Mouse (Mus musculus) MEL (cell line): ENCODE results near the gene Gm37240. TPM values are rescaled to one million over a fixed set of nuclear protein-coding genes. Genes with fewer than 3 reads are reported as not detected.

ENCODE experiments used
- DNase-seq: peaks from one replicate; pipeline ENCODE4 v3.0.0; 2011; ENCODE audit warnings: low read depth, low spot score
- H3K27ac ChIP-seq: 2 replicates; pipeline ENCODE4 v1.5.1; 2012; ENCODE audit warnings: low read depth, mild to moderate bottlenecking, control low read depth, low read length, moderate library complexity; ENCODE audit not compliant: control insufficient read depth
- H3K27me3 ChIP-seq, 2 experiments: fragments of 150-350 bp in 1 of 2; sonication (generic) in 1 of 2; 2 replicates each; pipeline ENCODE4 v1.6.1; 2012; ENCODE audit warnings: low read length in 2 of 2, mild to moderate bottlenecking in 2 of 2, improper control_type of control experiment in 1 of 2, moderate library complexity in 1 of 2; ENCODE audit not compliant: insufficient read depth in 2 of 2, control insufficient read depth in 1 of 2
- H3K36me3 ChIP-seq, 2 experiments: 2 replicates each; pipeline ENCODE4 v1.6.1; 2012 to 2014; ENCODE audit warnings: low read length in 2 of 2, improper control_type of control experiment in 1 of 2, inconsistent platforms in 1 of 2, mild to moderate bottlenecking in 1 of 2; ENCODE audit not compliant: insufficient read depth in 2 of 2, control insufficient read depth in 1 of 2
- H3K4me1 ChIP-seq, 2 experiments: fragments of 150-350 bp in 1 of 2; sonication (generic) in 1 of 2; 2 replicates each; pipeline ENCODE4 v1.6.1; 2012; ENCODE audit warnings: low read length in 2 of 2, improper control_type of control experiment in 1 of 2, mild to moderate bottlenecking in 1 of 2; ENCODE audit not compliant: insufficient read depth in 2 of 2, control insufficient read depth in 1 of 2
- H3K4me3 ChIP-seq, 2 experiments: fragments of 150-350 bp in 1 of 2; sonication (generic) in 1 of 2; 2 replicates each; pipeline ENCODE4 v1.5.1; 2012; ENCODE audit warnings: low read depth in 2 of 2, low read length in 2 of 2, mild to moderate bottlenecking in 2 of 2, moderate library complexity in 2 of 2, control low read depth in 1 of 2, improper control_type of control experiment in 1 of 2; ENCODE audit not compliant: control insufficient read depth in 1 of 2, insufficient read depth in 1 of 2
- H3K79me2 ChIP-seq: 2 replicates; pipeline ENCODE4 v1.6.1; 2012; ENCODE audit warnings: mild to moderate bottlenecking, low read length, moderate library complexity; ENCODE audit not compliant: control insufficient read depth, poor library complexity, insufficient read depth
- H3K9ac ChIP-seq: 2 replicates; pipeline ENCODE4 v1.6.1; 2012; ENCODE audit warnings: low read depth, mild to moderate bottlenecking, control low read depth, low read length, moderate library complexity; ENCODE audit not compliant: control insufficient read depth, poor library complexity, severe bottlenecking
- H3K9me3 ChIP-seq: fragments of 150-350 bp; sonication (generic); replicated peaks from 2 replicates; pipeline ENCODE4 v1.6.1; 2012; ENCODE audit warnings: mild to moderate bottlenecking, low read length, improper control_type of control experiment, moderate library complexity; ENCODE audit not compliant: insufficient read depth
- BHLHE40 ChIP-seq: IDR thresholded peaks from 2 replicates; pipeline ENCODE4 v1.6.1; 2012; ENCODE audit warnings: low read depth, mild to moderate bottlenecking, inconsistent platforms, low read length, improper control_type of control experiment, borderline replicate concordance
- CHD1 ChIP-seq: IDR thresholded peaks from 2 replicates; pipeline ENCODE4 v1.6.1; 2012; ENCODE audit warnings: low read depth, mild to moderate bottlenecking, inconsistent platforms, low read length, improper control_type of control experiment
- CHD2 ChIP-seq: IDR thresholded peaks from 2 replicates; pipeline ENCODE4 v1.6.1; 2011; ENCODE audit warnings: low read length, improper control_type of control experiment
- CTCF ChIP-seq, 3 experiments: IDR thresholded peaks in 2 of 3; conservative IDR thresholded peaks in 1 of 3; 2 replicates each; pipeline ENCODE4 v1.5.1; 2011 to 2012; ENCODE audit warnings: low read length in 3 of 3, low read depth in 2 of 3, mild to moderate bottlenecking in 2 of 3, improper control_type of control experiment in 1 of 3, inconsistent platforms in 1 of 3, mixed read lengths in 1 of 3, moderate library complexity in 1 of 3; ENCODE audit not compliant: control insufficient read depth in 1 of 3, insufficient read depth in 1 of 3, poor library complexity in 1 of 3, severe bottlenecking in 1 of 3
- E2F4 ChIP-seq: IDR thresholded peaks from 2 replicates; pipeline ENCODE4 v1.6.1; 2011; ENCODE audit warnings: low read depth, low read length, improper control_type of control experiment, borderline replicate concordance
- ELF1 ChIP-seq: IDR thresholded peaks from 2 replicates; pipeline ENCODE4 v1.6.1; 2014; ENCODE audit warnings: low read depth, mild to moderate bottlenecking, inconsistent platforms, low read length, improper control_type of control experiment, moderate library complexity
- GATA1 ChIP-seq: IDR thresholded peaks from 2 replicates; pipeline ENCODE4 v1.6.1; 2011; ENCODE audit warnings: low read depth, low read length, improper control_type of control experiment
- HCFC1 ChIP-seq: IDR thresholded peaks from 2 replicates; pipeline ENCODE4 v1.6.1; 2012; ENCODE audit warnings: low read depth, mild to moderate bottlenecking, inconsistent platforms, low read length, improper control_type of control experiment, moderate library complexity
- JUND ChIP-seq: IDR thresholded peaks from 2 replicates; pipeline ENCODE4 v1.6.1; 2011; ENCODE audit warnings: low read depth, mild to moderate bottlenecking, improper control_type of control experiment, low read length
- KAT2A ChIP-seq: conservative IDR thresholded peaks from 2 replicates; pipeline ENCODE4 v1.6.1; 2012; ENCODE audit warnings: low read depth, low read length, improper control_type of control experiment, inconsistent platforms
- MAFK ChIP-seq: IDR thresholded peaks from 2 replicates; pipeline ENCODE4 v1.6.1; 2011; ENCODE audit warnings: low read depth, mild to moderate bottlenecking, low read length, improper control_type of control experiment, borderline replicate concordance
- MAZ ChIP-seq: IDR thresholded peaks from 2 replicates; pipeline ENCODE4 v1.6.1; 2012; ENCODE audit warnings: low read depth, mild to moderate bottlenecking, inconsistent platforms, low read length, improper control_type of control experiment
- MYB ChIP-seq: IDR thresholded peaks from 2 replicates; pipeline ENCODE4 v1.6.1; 2011; ENCODE audit warnings: mild to moderate bottlenecking, low read depth, low read length, improper control_type of control experiment
- NRF1 ChIP-seq: IDR thresholded peaks from 2 replicates; pipeline ENCODE4 v1.6.1; 2014; ENCODE audit warnings: low read depth, mild to moderate bottlenecking, inconsistent platforms, low read length, improper control_type of control experiment, moderate library complexity; ENCODE audit not compliant: poor library complexity, insufficient read depth, severe bottlenecking
- POLR2A ChIP-seq, 2 experiments: IDR thresholded peaks; 2 replicates each; pipeline ENCODE4 v1.6.1; 2011 to 2012; ENCODE audit warnings: low read length in 2 of 2, mild to moderate bottlenecking in 2 of 2, control low read depth in 1 of 2, improper control_type of control experiment in 1 of 2, low read depth in 1 of 2, moderate library complexity in 1 of 2; ENCODE audit not compliant: control insufficient read depth in 1 of 2, insufficient read depth in 1 of 2, poor library complexity in 1 of 2
- POLR2AphosphoS2 ChIP-seq: IDR thresholded peaks from 2 replicates; pipeline ENCODE4 v1.6.1; 2011; ENCODE audit warnings: low read length, improper control_type of control experiment
- TAL1 ChIP-seq: IDR thresholded peaks from 2 replicates; pipeline ENCODE4 v1.6.1; 2012; ENCODE audit warnings: mild to moderate bottlenecking, inconsistent platforms, low read length, moderate library complexity, mixed read lengths
- USF2 ChIP-seq, 2 experiments: IDR thresholded peaks; 2 replicates each; pipeline ENCODE4 v1.6.1; 2011 to 2012; ENCODE audit warnings: improper control_type of control experiment in 2 of 2, low read length in 2 of 2, borderline replicate concordance in 1 of 2, inconsistent platforms in 1 of 2, low read depth in 1 of 2, mild to moderate bottlenecking in 1 of 2; ENCODE audit not compliant: insufficient read depth in 1 of 2
- ZC3H11A ChIP-seq: IDR thresholded peaks from 2 replicates; pipeline ENCODE4 v1.6.1; 2012; ENCODE audit warnings: low read depth, mild to moderate bottlenecking, inconsistent platforms, low read length, improper control_type of control experiment
- polyA plus RNA-seq, 2 experiments: library from polyadenylated mRNA; stranded (reverse) in 1 of 2; unstranded in 1 of 2; fragments of >175 nt in 1 of 2; fragments of >200 nt in 1 of 2; gene quantifications; 2 replicates each; pipeline versions ENCODE4 v1.2.1 to v1.2.4; 2012; ENCODE audit warnings: low replicate concordance in 2 of 2, low read depth in 1 of 2; ENCODE audit not compliant: insufficient read length in 2 of 2, insufficient read depth in 1 of 2, missing spikeins in 1 of 2
- total RNA-seq: library from RNA; depleted of rRNA; stranded (reverse); fragments of 300-350 nt; gene quantifications from 2 replicates; pipeline ENCODE4 v1.2.3, GENCODE M21; 2012

Gm37240 gene
- total and polyA plus RNA-seq, 3 experiments, result 0.04 TPM; not detected in 2

- H3K27ac ChIP-seq, result no peak overlapping the region
- no peaks in the 10 kb centered on the region for H3K9me3 ChIP-seq
- no peak overlapping the region for H3K4me3 ChIP-seq
- no peak overlapping the region for H3K9ac ChIP-seq
- no peak for DNase-seq
- no peaks in the 10 kb centered on the region for H3K36me3 ChIP-seq
- no peaks in the 10 kb centered on the region for H3K4me1 ChIP-seq
- no peak for TF ChIP-seq ELF1
- TF ChIP-seq CTCF (IDR thresholded peaks at IDR 0.05 in 2 of 3, conservative IDR thresholded peaks at IDR 0.05 in 1 of 3; ENCODE audit: control insufficient read depth in 1 of 3, insufficient read depth in 1 of 3, low read depth in 2 of 3, low read length in 3 of 3, poor library complexity in 1 of 3, severe bottlenecking in 1 of 3), result no peak
- TF ChIP-seq USF2 (IDR thresholded peaks at IDR 0.05; ENCODE audit: borderline replicate concordance in 1 of 2, insufficient read depth in 1 of 2, low read depth in 1 of 2, low read length in 2 of 2), result no peak
- no peak for TF ChIP-seq BHLHE40
- no peak for TF ChIP-seq MAZ
- no peak for TF ChIP-seq NRF1
- TF ChIP-seq TAL1, result no peak
- TF ChIP-seq JUND, result no peak
- TF ChIP-seq GATA1, result no peak
- no peaks in the 10 kb centered on the region for H3K27me3 ChIP-seq
- H3K79me2 ChIP-seq, result no peaks in the 10 kb centered on the region
Observed at GRCm38 (mm10) chr3:85222046-85222445, 665.3 kb downstream of the Gm37240 start.

- Histone ChIP-seq H3K27me3 (no peaks in the 10 kb centered on the region), H3K4me1 (no peaks in the 10 kb centered on the region), H3K9ac (no peak overlapping the region), H3K79me2 (no peaks in the 10 kb centered on the region), H3K4me3 (no peak overlapping the region), H3K36me3 (no peaks in the 10 kb centered on the region), H3K9me3 (no peaks in the 10 kb centered on the region), H3K27ac (no peak overlapping the region)
- no peak for DNase-seq
- TF ChIP-seq CHD1, result no peak
- TF ChIP-seq ZC3H11A, result no peak
- no peak for TF ChIP-seq CHD2
- TF ChIP-seq NRF1, result no peak
- TF ChIP-seq POLR2AphosphoS2, result no peak
- no peak for TF ChIP-seq E2F4
- no peak for TF ChIP-seq GATA1
- TF ChIP-seq HCFC1, result no peak
- TF ChIP-seq POLR2A (IDR thresholded peaks at IDR 0.05; ENCODE audit: control insufficient read depth in 1 of 2, insufficient read depth in 1 of 2, low read depth in 1 of 2, low read length in 2 of 2, poor library complexity in 1 of 2), result no peak
- no peak for TF ChIP-seq KAT2A
- TF ChIP-seq MAZ, result no peak
- no peak for TF ChIP-seq MAFK
- no peak for TF ChIP-seq JUND
- no peak for TF ChIP-seq TAL1
- no peak for TF ChIP-seq MYB
Observed at GRCm38 (mm10) chr3:85214926-85215325, 672.4 kb downstream of the Gm37240 start.
